In the genomic region with DNA sequence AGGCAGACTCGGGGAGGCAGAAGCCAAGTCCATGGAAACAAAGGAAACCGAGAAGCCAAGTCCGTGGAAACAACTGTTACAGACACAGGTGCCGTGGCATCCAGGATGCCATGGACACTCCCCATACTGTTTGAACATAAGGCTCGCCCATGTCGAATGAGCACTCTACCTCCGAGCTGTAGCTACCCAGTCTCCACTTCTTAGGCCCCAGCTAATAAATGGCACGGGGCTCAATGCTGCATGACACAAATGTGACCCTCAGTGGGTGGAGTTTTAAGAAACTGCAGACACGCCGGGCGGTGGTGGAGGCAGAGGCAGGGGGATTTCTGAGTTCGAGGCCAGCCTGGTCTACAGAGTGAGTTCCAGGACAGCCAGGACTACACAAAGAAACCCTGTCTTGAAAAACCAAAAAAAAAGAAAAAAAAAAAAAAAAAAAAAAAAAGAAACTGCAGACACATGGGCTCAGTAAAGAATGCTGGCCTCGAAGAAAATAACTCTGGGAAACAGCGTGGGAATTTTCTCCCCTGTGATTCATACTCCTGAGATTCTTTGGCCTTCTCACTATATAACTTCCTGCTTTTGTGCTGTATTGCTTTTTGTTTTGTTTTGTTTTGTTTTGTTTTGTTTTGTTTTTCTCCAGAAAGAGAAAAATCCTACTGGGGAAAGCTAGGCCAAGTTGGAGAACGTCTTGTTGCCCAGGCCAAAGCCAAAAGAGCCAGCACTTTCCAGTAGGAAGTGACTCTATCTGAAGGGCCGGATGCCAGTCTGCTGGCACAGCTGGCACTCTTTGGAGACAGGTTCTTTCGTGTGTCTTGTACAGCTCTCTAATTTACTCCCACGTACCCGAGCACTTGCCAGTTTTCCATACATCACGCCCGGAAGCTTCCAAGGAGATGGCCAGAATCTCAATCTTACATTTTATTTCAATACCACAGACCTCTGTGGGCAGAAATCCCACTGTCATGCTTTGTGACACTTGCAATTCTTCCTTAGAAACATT, we compare ENCODE assay signal across 22 mouse cellular contexts. TPM values are rescaled to one million over a fixed set of nuclear protein-coding genes. Genes with fewer than 3 reads are reported as not detected.
A peak's percentile ranks its signal among the peaks of the same experiment; 100 is the strongest.
DNase-seq lines count a peak whose midpoint lies in the region; ATAC-seq and TF ChIP-seq lines count a peak whose summit lies in the region.
"Had no signal": no experiment of that assay in that cellular context is flagged by ENCODE, and none has a peak within 500 bp of the region (broad histone marks: within the 10 kb centered on the region; RNA-seq: fewer than 3 reads in every experiment).

No protein-coding gene starts in this region.

- no peak overlapping the region for H3K4me3 ChIP-seq in hindbrain, postnatal 0 days (ENCODE audit: low read length)
- H3K4me3 ChIP-seq in hindbrain, embryonic 12.5 days: no peak overlapping the region
- H3K4me3 ChIP-seq: forebrain, embryonic 15.5 days; heart, embryonic 13.5 days; left cerebral cortex, adult 2 months; stomach, embryonic 15.5 days had no signal

- ATAC-seq in hindbrain, postnatal 0 days: no peak
- no peak for ATAC-seq in hindbrain, embryonic 12.5 days (ENCODE audit: low FRiP score)
- ATAC-seq in CD4-positive, CD25-positive, alpha-beta regulatory T cell, adult 4 months: no peak
- ATAC-seq: forebrain, embryonic 15.5 days had no signal

- DNase-seq in adrenal gland, postnatal 14 days: peak; percentile 46
- DNase-seq in adrenal gland, postnatal 4 days (ENCODE audit: low spot score in 2 of 2): no peak
- DNase-seq in hindbrain, postnatal 0 days (ENCODE audit: low spot score): peak; percentile 12
- DNase-seq in brain, adult 2 months (ENCODE audit: low read depth, low spot score): peak; percentile 70
- peak; percentile 47 for DNase-seq in right cerebral cortex, postnatal 10 days (ENCODE audit: low spot score in 2 of 2)
- DNase-seq in retina, embryonic 14.5 days (ENCODE audit: low spot score): no peak
- DNase-seq: cerebellum, adult 18-20 months; kidney, adult 11 months; kidney, postnatal 4 days; liver; thymus, postnatal 36 days had no signal

- no peaks in the 10 kb centered on the region for H3K9me3 ChIP-seq in hindbrain, postnatal 0 days (ENCODE audit: low read length)
- H3K9me3 ChIP-seq in hindbrain, embryonic 12.5 days (replicated peaks): no peaks in the 10 kb centered on the region
- H3K9me3 ChIP-seq: forebrain, embryonic 15.5 days; heart, embryonic 13.5 days; stomach, embryonic 15.5 days had no signal

- no peak overlapping the region for H3K4me2 ChIP-seq in hindbrain, postnatal 0 days (ENCODE audit: low read depth, low read length)
- H3K4me2 ChIP-seq in hindbrain, embryonic 12.5 days (replicated peaks): no peak overlapping the region
- H3K4me2 ChIP-seq: forebrain, embryonic 15.5 days; heart, embryonic 13.5 days; stomach, embryonic 15.5 days had no signal

- no peaks in the 10 kb centered on the region for H3K36me3 ChIP-seq in hindbrain, postnatal 0 days (ENCODE audit: insufficient read depth, low read length)
- no peaks in the 10 kb centered on the region for H3K36me3 ChIP-seq in hindbrain, embryonic 12.5 days
- H3K36me3 ChIP-seq: forebrain, embryonic 15.5 days; heart, embryonic 13.5 days; stomach, embryonic 15.5 days had no signal

- no peak for TF ChIP-seq CTCF in hindbrain, postnatal 0 days (IDR thresholded peaks at IDR 0.05; ENCODE audit: low read depth)

- H3K4me1 ChIP-seq in hindbrain, postnatal 0 days (ENCODE audit: insufficient read depth, low read length): no peaks in the 10 kb centered on the region
- no peaks in the 10 kb centered on the region for H3K4me1 ChIP-seq in hindbrain, embryonic 12.5 days
- H3K4me1 ChIP-seq: forebrain, embryonic 15.5 days; heart, embryonic 13.5 days; stomach, embryonic 15.5 days had no signal

- 74% methylated on average over 21 of the region's 21 CpGs for WGBS in hindbrain, postnatal 0 days
- 89% methylated on average over 21 of the region's 21 CpGs for WGBS in hindbrain, embryonic 12.5 days

- no peak overlapping the region for H3K9ac ChIP-seq in hindbrain, postnatal 0 days (replicated peaks; ENCODE audit: low read length)
- no peak overlapping the region for H3K9ac ChIP-seq in hindbrain, embryonic 12.5 days
- H3K9ac ChIP-seq: forebrain, embryonic 15.5 days; heart, embryonic 13.5 days; stomach, embryonic 15.5 days had no signal

- H3K27me3 ChIP-seq in hindbrain, postnatal 0 days (ENCODE audit: insufficient read depth, low read length): no peaks in the 10 kb centered on the region
- H3K27me3 ChIP-seq in hindbrain, embryonic 12.5 days: no peaks in the 10 kb centered on the region
- H3K27me3 ChIP-seq: forebrain, embryonic 15.5 days; heart, embryonic 13.5 days; stomach, embryonic 15.5 days had no signal

- no peak overlapping the region for H3K27ac ChIP-seq in hindbrain, postnatal 0 days
- no peak overlapping the region for H3K27ac ChIP-seq in hindbrain, embryonic 12.5 days
- H3K27ac ChIP-seq: forebrain, embryonic 15.5 days; heart, embryonic 13.5 days; left cerebral cortex, adult 2 months; stomach, embryonic 15.5 days had no signal

RNA-seq across cellular contexts. Expression of a gene that starts 2.2 kb away (rescaled TPM):
- total RNA-seq in adrenal gland, postnatal 14 days (2021): not detected in 2 replicates
- total RNA-seq in adrenal gland, postnatal 4 days (2021): not detected
- not detected in 2 replicates for total RNA-seq in hindbrain, postnatal 0 days (2014; rRNA removed)
- polyA plus RNA-seq in hindbrain, postnatal 0 days (2015; fragmentation: Nextera tagmentation; extraction: Ambion mirVana): 0.54 TPM in 1 of 2 replicates, not detected in the other
- polyA plus RNA-seq in hindbrain, embryonic 12.5 days (2016; fragmentation: Nextera tagmentation; extraction: Ambion mirVana): not detected in 2 replicates
- not detected for polyA plus RNA-seq in CD4-positive, CD25-positive, alpha-beta regulatory T cell, adult 4 months (2017; shearing (Covaris generic))
- total RNA-seq: left cerebral cortex, adult 2 months; megakaryocyte, adult 5-6 weeks; neutrophil, adult 5-6 weeks had no signal
- polyA plus RNA-seq: cortical plate, adult 2 months; forebrain, embryonic 15.5 days; heart, embryonic 13.5 days; hindbrain, embryonic 11.5 days; lung, embryonic 16.5 days had no signal

Comparison
In these comparisons a context has a peak if more than half of its experiments do, and no peak if none do; other contexts are left out.
1. DNase-seq: peak in adrenal gland, postnatal 14 days (single experiment), hindbrain, postnatal 0 days (single experiment), brain, adult 2 months (single experiment) and right cerebral cortex, postnatal 10 days (2 of 2); none in adrenal gland, postnatal 4 days (0 of 2) and retina, embryonic 14.5 days (single experiment).